Mouse (Mus musculus): Measurements from ENCODE around the gene Adgra1. TPM values are rescaled to one million over a fixed set of nuclear protein-coding genes. Genes with fewer than 3 reads are reported as not detected.

Gene Adgra1
- polyA plus RNA-seq, 1 experiment from 2014 or later = 0.50 TPM

- Histone ChIP-seq H3K27me3 (ENCODE audit: insufficient read depth, low read length) (peaks cover 5% of the 10 kb centered on the region; the same call in 1 of the 2 replicates), H3K9me3 (replicated peaks; ENCODE audit: low read length) (no peaks in the 10 kb centered on the region), H3K4me1 (replicated peaks; ENCODE audit: insufficient read depth, low read length) (0 out of 2 replicates have a peak, but pooled peaks cover 6% of the 10 kb centered on the region), H3K4me3 (replicated peaks; ENCODE audit: low read depth, low read length) (no peak overlapping the region), H3K9ac (ENCODE audit: low read depth, low read length) (no peak overlapping the region), H3K36me3 (ENCODE audit: insufficient read depth, low read length) (no peaks in the 10 kb centered on the region), H3K27ac (no peak overlapping the region), H3K4me2 (ENCODE audit: low read length) (no peak overlapping the region)
- no peak for ATAC-seq (replicated peaks; ENCODE audit: low FRiP score, low read depth)
- no peak for TF ChIP-seq CTCF (IDR thresholded peaks at IDR 0.05; ENCODE audit: low read depth)
- WGBS = 54% methylated on average over 6 of the region's 6 CpGs
- DNase-seq (ENCODE audit: low spot score) = no peak
Observed at GRCm38 (mm10) chr7:139909469-139909868, 75.5 kb downstream of the Adgra1 start.

GRCm38 (mm10) chr7:139910204-139910835 lies 76.3 kb downstream of the Adgra1 start:
- Histone ChIP-seq H3K4me1 (replicated peaks; ENCODE audit: insufficient read depth, low read length) (0 out of 2 replicates have a peak, but pooled peaks cover 6% of the 10 kb centered on the region), H3K36me3 (ENCODE audit: insufficient read depth, low read length) (no peaks in the 10 kb centered on the region), H3K9ac (ENCODE audit: low read depth, low read length) (no peak overlapping the region), H3K4me2 (ENCODE audit: low read length) (no peak overlapping the region), H3K27ac (no peak overlapping the region), H3K4me3 (replicated peaks; ENCODE audit: low read depth, low read length) (no peak overlapping the region), H3K27me3 (ENCODE audit: insufficient read depth, low read length) (peaks cover 5% of the 10 kb centered on the region; the same call in 1 of the 2 replicates), H3K9me3 (replicated peaks; ENCODE audit: low read length) (no peaks in the 10 kb centered on the region)
- no peak for DNase-seq (ENCODE audit: low spot score)
- ATAC-seq (replicated peaks; ENCODE audit: low FRiP score, low read depth) = no peak
- TF ChIP-seq CTCF (IDR thresholded peaks at IDR 0.05; ENCODE audit: low read depth) = no peak
- WGBS = 41% methylated on average over 11 of the region's 11 CpGs

- H3K9ac ChIP-seq (ENCODE audit: low read depth, low read length) = 0 out of 2 replicates have a peak overlapping the region, but pooled peaks have one; percentile 0
- ATAC-seq (replicated peaks; ENCODE audit: low FRiP score, low read depth) = peak; percentile 60
- no peak overlapping the region for H3K27ac ChIP-seq
- H3K4me3 ChIP-seq (replicated peaks; ENCODE audit: low read depth, low read length) = peak overlapping the region; percentile 32
- no peak for TF ChIP-seq CTCF (IDR thresholded peaks at IDR 0.05; ENCODE audit: low read depth)
- H3K36me3 ChIP-seq (ENCODE audit: insufficient read depth, low read length) = no peaks in the 10 kb centered on the region
- peak overlapping the region; percentile 59 for H3K4me2 ChIP-seq (ENCODE audit: low read length)
- H3K27me3 ChIP-seq (ENCODE audit: insufficient read depth, low read length) = peaks cover 5% of the 10 kb centered on the region; the same call in 1 of the 2 replicates
- 0 out of 2 replicates have a peak, but pooled peaks cover 6% of the 10 kb centered on the region for H3K4me1 ChIP-seq (replicated peaks; ENCODE audit: insufficient read depth, low read length)
- WGBS = 12% methylated on average over 29 of the region's 29 CpGs
- no peaks in the 10 kb centered on the region for H3K9me3 ChIP-seq (replicated peaks; ENCODE audit: low read length)
- peak; percentile 52 for DNase-seq (ENCODE audit: low spot score)
Observed at GRCm38 (mm10) chr7:139914141-139915047, 80.4 kb downstream of the Adgra1 start.

- Histone ChIP-seq H3K4me1 (replicated peaks; ENCODE audit: insufficient read depth, low read length) (0 out of 2 replicates have a peak, but pooled peaks cover under 1% of the 10 kb centered on the region), H3K9me3 (replicated peaks; ENCODE audit: low read length) (no peaks in the 10 kb centered on the region), H3K27ac (no peak overlapping the region), H3K9ac (ENCODE audit: low read depth, low read length) (no peak overlapping the region), H3K4me2 (ENCODE audit: low read length) (peak overlapping the region; percentile 4; the same call in 1 of the 2 replicates), H3K36me3 (ENCODE audit: insufficient read depth, low read length) (no peaks in the 10 kb centered on the region), H3K4me3 (replicated peaks; ENCODE audit: low read depth, low read length) (no peak overlapping the region), H3K27me3 (ENCODE audit: insufficient read depth, low read length) (peaks cover 5% of the 10 kb centered on the region; the same call in 1 of the 2 replicates)
- no peak for TF ChIP-seq CTCF (IDR thresholded peaks at IDR 0.05; ENCODE audit: low read depth)
- ATAC-seq (replicated peaks; ENCODE audit: low FRiP score, low read depth) = no peak
- 4% methylated on average over 14 of the region's 14 CpGs for WGBS
- peak; percentile 57 for DNase-seq (ENCODE audit: low spot score)
Observed at GRCm38 (mm10) chr7:139915646-139916257, 81.8 kb downstream of the Adgra1 start.

GRCm38 (mm10) chr7:139916345-139916744 lies 82.4 kb downstream of the Adgra1 start:
- peak; percentile 56 for TF ChIP-seq CTCF (IDR thresholded peaks at IDR 0.05; ENCODE audit: low read depth)
- peak; percentile 18 for DNase-seq (ENCODE audit: low spot score)
- no peak overlapping the region for H3K4me2 ChIP-seq (ENCODE audit: low read length)
- WGBS = 0% methylated on average over 1 of the region's 1 CpGs
- H3K4me3 ChIP-seq (replicated peaks; ENCODE audit: low read depth, low read length) = no peak overlapping the region
- no peaks in the 10 kb centered on the region for H3K9me3 ChIP-seq (replicated peaks; ENCODE audit: low read length)
- no peak for ATAC-seq (replicated peaks; ENCODE audit: low FRiP score, low read depth)
- H3K27me3 ChIP-seq (ENCODE audit: insufficient read depth, low read length) = peaks cover 5% of the 10 kb centered on the region; the same call in 1 of the 2 replicates
- H3K9ac ChIP-seq (ENCODE audit: low read depth, low read length) = no peak overlapping the region
- H3K36me3 ChIP-seq (ENCODE audit: insufficient read depth, low read length) = no peaks in the 10 kb centered on the region
- H3K4me1 ChIP-seq (replicated peaks; ENCODE audit: insufficient read depth, low read length) = no peaks in the 10 kb centered on the region
- H3K27ac ChIP-seq = no peak overlapping the region

- no peak overlapping the region for H3K4me3 ChIP-seq (replicated peaks; ENCODE audit: low read depth, low read length)
- no peak for DNase-seq (ENCODE audit: low spot score)
- H3K9ac ChIP-seq (ENCODE audit: low read depth, low read length) = no peak overlapping the region
- H3K4me2 ChIP-seq (ENCODE audit: low read length) = no peak overlapping the region
- ATAC-seq (replicated peaks; ENCODE audit: low FRiP score, low read depth) = no peak
- H3K27ac ChIP-seq = no peak overlapping the region
- H3K27me3 ChIP-seq (ENCODE audit: insufficient read depth, low read length) = peaks cover 5% of the 10 kb centered on the region; the same call in 1 of the 2 replicates
- no peak for TF ChIP-seq CTCF (IDR thresholded peaks at IDR 0.05; ENCODE audit: low read depth)
- no peaks in the 10 kb centered on the region for H3K9me3 ChIP-seq (replicated peaks; ENCODE audit: low read length)
- H3K4me1 ChIP-seq (replicated peaks; ENCODE audit: insufficient read depth, low read length) = no peaks in the 10 kb centered on the region
- 64% methylated on average over 4 of the region's 4 CpGs for WGBS
- no peaks in the 10 kb centered on the region for H3K36me3 ChIP-seq (ENCODE audit: insufficient read depth, low read length)
Observed at GRCm38 (mm10) chr7:139918262-139918661, 84.3 kb downstream of the Adgra1 start.

Other genes starting within 250 kb of the Adgra1 start
- 0.08 TPM in 1 of 2 replicates, not detected in the other for gene Cfap46, start 150.4 kb upstream of the Adgra1 start, polyA plus RNA-seq (2015; fragmentation: Nextera tagmentation; extraction: Ambion mirVana)
- 0.09 and 0.18 TPM in 2 replicates for gene Kndc1, start 60.5 kb downstream of the Adgra1 start, polyA plus RNA-seq (2015; fragmentation: Nextera tagmentation; extraction: Ambion mirVana)
- not detected in 2 replicates for gene Utf1, start 109.6 kb downstream of the Adgra1 start, polyA plus RNA-seq (2015; fragmentation: Nextera tagmentation; extraction: Ambion mirVana)
- 0.28 and 0.36 TPM in 2 replicates for gene 6430531B16Rik, start 144.6 kb downstream of the Adgra1 start, polyA plus RNA-seq (2015; fragmentation: Nextera tagmentation; extraction: Ambion mirVana)
- gene Adam8, start 158.4 kb downstream of the Adgra1 start, polyA plus RNA-seq (2015; fragmentation: Nextera tagmentation; extraction: Ambion mirVana) = 0.41 and 0.46 TPM in 2 replicates
- gene Zfp511, start 202.2 kb downstream of the Adgra1 start, polyA plus RNA-seq (2015; fragmentation: Nextera tagmentation; extraction: Ambion mirVana) = 35.0 TPM in 2 replicates
- gene Tubgcp2, start 202.5 kb downstream of the Adgra1 start, polyA plus RNA-seq (2015; fragmentation: Nextera tagmentation; extraction: Ambion mirVana) = 34.4 and 39.5 TPM in 2 replicates
- gene Msx3, start 214.9 kb downstream of the Adgra1 start, polyA plus RNA-seq (2015; fragmentation: Nextera tagmentation; extraction: Ambion mirVana) = not detected in 2 replicates
- gene Caly, start 248.4 kb downstream of the Adgra1 start, polyA plus RNA-seq (2015; fragmentation: Nextera tagmentation; extraction: Ambion mirVana) = 0.89 and 1.1 TPM in 2 replicates

All from kidney, postnatal 0 days (tissue).